Mouse (Mus musculus): ENCODE data around the gene Cd8a. TPM values are rescaled to one million over a fixed set of nuclear protein-coding genes. Genes with fewer than 3 reads are reported as not detected.

Cd8a gene
- polyA plus RNA-seq, 1 experiment from 2014 or later, result 1.6 TPM

- Histone ChIP-seq H3K27ac (no peak overlapping the region), H3K4me3 (replicated peaks; ENCODE audit: low read depth, low read length) (no peak overlapping the region), H3K36me3 (ENCODE audit: insufficient read depth, low read length) (no peaks in the 10 kb centered on the region), H3K9ac (ENCODE audit: low read depth, low read length) (no peak overlapping the region), H3K27me3 (ENCODE audit: insufficient read depth, low read length) (no peaks in the 10 kb centered on the region), H3K9me3 (replicated peaks; ENCODE audit: low read length) (no peaks in the 10 kb centered on the region), H3K4me2 (ENCODE audit: low read length) (no peak overlapping the region), H3K4me1 (replicated peaks; ENCODE audit: insufficient read depth, low read length) (no peaks in the 10 kb centered on the region)
- ATAC-seq (replicated peaks; ENCODE audit: low FRiP score, low read depth) (no peak), DNase-seq (ENCODE audit: low spot score) (no peak)
- 84% methylated on average over 3 of the region's 3 CpGs for WGBS
- TF ChIP-seq CTCF (IDR thresholded peaks at IDR 0.05; ENCODE audit: low read depth), result no peak
Observed at GRCm38 (mm10) chr6:71351201-71351600, 22.0 kb upstream of the Cd8a start.

DNA sequence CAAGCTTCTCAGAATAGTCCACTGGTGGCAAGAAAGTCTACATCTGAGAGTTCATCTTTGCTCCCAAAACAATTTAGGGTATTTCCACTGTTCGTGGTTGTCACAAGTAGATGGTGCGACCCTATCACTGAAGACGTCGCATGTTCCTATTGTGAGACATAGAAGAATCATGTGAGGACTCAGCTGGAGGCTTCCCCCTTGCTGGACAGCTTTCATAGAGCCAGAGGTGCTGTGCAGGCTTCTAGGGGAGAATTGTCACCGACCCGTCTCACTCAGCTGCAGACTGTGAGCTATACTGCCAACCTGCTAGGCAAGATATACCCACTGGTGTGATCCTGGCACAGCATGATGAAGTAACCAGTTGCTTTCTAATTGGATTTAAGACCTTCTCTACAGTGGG, 21.0 kb upstream of the Cd8a start:
- TF ChIP-seq CTCF (IDR thresholded peaks at IDR 0.05; ENCODE audit: low read depth), result no peak
- Histone ChIP-seq H3K27ac (no peak overlapping the region), H3K4me2 (ENCODE audit: low read length) (no peak overlapping the region), H3K27me3 (ENCODE audit: insufficient read depth, low read length) (no peaks in the 10 kb centered on the region), H3K4me3 (replicated peaks; ENCODE audit: low read depth, low read length) (no peak overlapping the region), H3K9ac (ENCODE audit: low read depth, low read length) (no peak overlapping the region), H3K9me3 (replicated peaks; ENCODE audit: low read length) (no peaks in the 10 kb centered on the region), H3K36me3 (ENCODE audit: insufficient read depth, low read length) (no peaks in the 10 kb centered on the region), H3K4me1 (replicated peaks; ENCODE audit: insufficient read depth, low read length) (no peaks in the 10 kb centered on the region)
- DNase-seq (ENCODE audit: low spot score) (no peak), ATAC-seq (replicated peaks; ENCODE audit: low FRiP score, low read depth) (no peak)
- 94% methylated on average over 6 of the region's 6 CpGs for WGBS

DNA sequence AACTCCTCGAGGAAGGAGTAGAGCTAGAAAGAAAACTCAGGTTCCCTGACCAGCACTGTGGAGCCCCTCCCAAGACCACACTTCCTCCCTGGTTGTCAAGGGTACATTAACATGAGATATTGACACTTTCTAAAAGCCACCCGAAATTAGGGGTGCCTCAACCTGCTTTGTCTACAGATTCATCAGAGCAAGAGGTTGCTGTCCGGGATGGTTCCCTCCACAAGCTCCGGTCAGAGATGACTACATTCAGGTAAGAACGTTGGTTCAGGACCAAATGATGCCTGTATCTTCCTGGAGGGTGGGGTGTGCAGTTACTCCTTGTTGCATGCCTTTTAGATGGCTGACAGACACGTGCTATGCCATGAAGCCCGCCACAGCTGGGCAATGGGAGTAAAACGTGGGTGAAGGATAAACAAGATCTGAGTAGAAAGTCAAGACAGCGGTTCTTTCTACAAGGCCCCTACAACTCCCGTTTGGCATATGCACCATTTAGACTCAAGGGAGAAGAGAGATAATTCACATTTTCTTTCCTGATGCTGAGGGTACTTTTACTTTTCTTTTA, 20.3 kb upstream of the Cd8a start:
- 81% methylated on average over 10 of the region's 10 CpGs for WGBS
- no peaks in the 10 kb centered on the region for H3K4me1 ChIP-seq (replicated peaks; ENCODE audit: insufficient read depth, low read length)

GRCm38 (mm10) chr6:71353722-71354121, 19.5 kb upstream of the Cd8a start:
- Histone ChIP-seq H3K4me2 (ENCODE audit: low read length) (no peak overlapping the region), H3K27me3 (ENCODE audit: insufficient read depth, low read length) (no peaks in the 10 kb centered on the region), H3K9ac (ENCODE audit: low read depth, low read length) (no peak overlapping the region), H3K36me3 (ENCODE audit: insufficient read depth, low read length) (no peaks in the 10 kb centered on the region), H3K4me1 (replicated peaks; ENCODE audit: insufficient read depth, low read length) (no peaks in the 10 kb centered on the region), H3K27ac (no peak overlapping the region), H3K4me3 (replicated peaks; ENCODE audit: low read depth, low read length) (no peak overlapping the region), H3K9me3 (replicated peaks; ENCODE audit: low read length) (no peaks in the 10 kb centered on the region)
- TF ChIP-seq CTCF (IDR thresholded peaks at IDR 0.05; ENCODE audit: low read depth), result no peak
- ATAC-seq (replicated peaks; ENCODE audit: low FRiP score, low read depth) (no peak), DNase-seq (ENCODE audit: low spot score) (no peak)
- 84% methylated on average over 2 of the region's 2 CpGs for WGBS

More for the DNA sequence above, 20.3 kb upstream of the Cd8a start:
- TF ChIP-seq CTCF (IDR thresholded peaks at IDR 0.05; ENCODE audit: low read depth), result no peak
- Histone ChIP-seq H3K27me3 (ENCODE audit: insufficient read depth, low read length) (no peaks in the 10 kb centered on the region), H3K9me3 (replicated peaks; ENCODE audit: low read length) (no peaks in the 10 kb centered on the region), H3K9ac (ENCODE audit: low read depth, low read length) (no peak overlapping the region), H3K4me2 (ENCODE audit: low read length) (no peak overlapping the region), H3K27ac (no peak overlapping the region), H3K36me3 (ENCODE audit: insufficient read depth, low read length) (no peaks in the 10 kb centered on the region), H3K4me3 (replicated peaks; ENCODE audit: low read depth, low read length) (no peak overlapping the region)
- DNase-seq (ENCODE audit: low spot score), result no peak
- no peak for ATAC-seq (replicated peaks; ENCODE audit: low FRiP score, low read depth)

DNA sequence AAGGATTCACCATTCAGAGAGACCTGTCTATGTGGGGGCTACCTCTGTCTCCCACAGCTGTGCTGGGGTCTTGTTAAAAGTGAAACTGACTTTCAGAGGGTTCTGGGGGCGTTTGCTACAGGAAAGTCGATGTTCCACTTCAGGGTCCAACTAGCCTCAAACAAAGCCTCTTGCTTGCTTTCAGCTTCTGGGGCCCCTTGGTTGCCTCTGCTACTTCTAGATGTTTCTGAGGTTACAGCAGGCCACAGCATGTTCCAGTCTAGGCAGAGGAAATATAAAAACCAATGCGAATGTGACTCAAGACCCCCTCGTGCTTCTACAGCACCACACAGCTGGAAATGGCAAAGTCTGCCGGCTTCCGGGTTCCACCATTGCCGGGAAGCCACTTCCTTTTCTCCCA, 15.7 kb upstream of the Cd8a start:
- Histone ChIP-seq H3K27ac (no peak overlapping the region), H3K27me3 (ENCODE audit: insufficient read depth, low read length) (no peaks in the 10 kb centered on the region), H3K9ac (ENCODE audit: low read depth, low read length) (no peak overlapping the region), H3K9me3 (replicated peaks; ENCODE audit: low read length) (no peaks in the 10 kb centered on the region), H3K4me2 (ENCODE audit: low read length) (no peak overlapping the region), H3K4me1 (replicated peaks; ENCODE audit: insufficient read depth, low read length) (no peaks in the 10 kb centered on the region), H3K4me3 (replicated peaks; ENCODE audit: low read depth, low read length) (no peak overlapping the region), H3K36me3 (ENCODE audit: insufficient read depth, low read length) (no peaks in the 10 kb centered on the region)
- 84% methylated on average over 7 of the region's 7 CpGs for WGBS
- DNase-seq (ENCODE audit: low spot score), result no peak
- TF ChIP-seq CTCF (IDR thresholded peaks at IDR 0.05; ENCODE audit: low read depth), result no peak
- no peak for ATAC-seq (replicated peaks; ENCODE audit: low FRiP score, low read depth)

DNA sequence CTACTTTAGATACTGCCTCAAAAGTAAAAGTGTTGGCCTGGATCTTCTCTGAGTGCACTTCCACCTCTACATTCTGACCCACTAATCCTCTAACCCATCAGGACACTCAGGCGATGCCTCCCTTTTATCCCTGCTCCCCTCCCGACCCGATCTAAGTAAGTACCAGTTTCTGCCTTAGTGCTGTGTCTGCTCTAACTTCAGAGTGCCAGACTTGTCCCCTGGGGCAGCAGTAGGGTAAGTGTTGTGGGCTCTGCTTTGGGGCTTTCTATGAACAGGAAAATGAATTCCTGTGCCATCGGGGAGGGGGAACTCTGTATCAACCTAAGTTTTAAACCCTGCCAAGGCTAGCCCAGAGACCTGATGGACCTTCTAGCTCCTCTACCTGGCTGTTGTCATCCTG, 13.0 kb upstream of the Cd8a start:
- no peaks in the 10 kb centered on the region for H3K27me3 ChIP-seq (ENCODE audit: insufficient read depth, low read length)
- no peaks in the 10 kb centered on the region for H3K36me3 ChIP-seq (ENCODE audit: insufficient read depth, low read length)
- no peak overlapping the region for H3K4me2 ChIP-seq (ENCODE audit: low read length)
- no peak overlapping the region for H3K9ac ChIP-seq (ENCODE audit: low read depth, low read length)
- WGBS, result 91% methylated on average over 4 of the region's 4 CpGs
- ATAC-seq (replicated peaks; ENCODE audit: low FRiP score, low read depth) (no peak), DNase-seq (ENCODE audit: low spot score) (no peak)
- H3K9me3 ChIP-seq (replicated peaks; ENCODE audit: low read length), result no peaks in the 10 kb centered on the region
- H3K4me1 ChIP-seq (replicated peaks; ENCODE audit: insufficient read depth, low read length), result no peaks in the 10 kb centered on the region
- H3K4me3 ChIP-seq (replicated peaks; ENCODE audit: low read depth, low read length), result no peak overlapping the region
- no peak overlapping the region for H3K27ac ChIP-seq
- TF ChIP-seq CTCF (IDR thresholded peaks at IDR 0.05; ENCODE audit: low read depth), result no peak

GRCm38 (mm10) chr6:71360751-71361150, 12.5 kb upstream of the Cd8a start:
- WGBS, result 62% methylated on average over 5 of the region's 5 CpGs
- no peak for TF ChIP-seq CTCF (IDR thresholded peaks at IDR 0.05; ENCODE audit: low read depth)
- no peaks in the 10 kb centered on the region for H3K9me3 ChIP-seq (replicated peaks; ENCODE audit: low read length)
- no peaks in the 10 kb centered on the region for H3K27me3 ChIP-seq (ENCODE audit: insufficient read depth, low read length)
- ATAC-seq (replicated peaks; ENCODE audit: low FRiP score, low read depth), result no peak
- no peaks in the 10 kb centered on the region for H3K36me3 ChIP-seq (ENCODE audit: insufficient read depth, low read length)
- no peaks in the 10 kb centered on the region for H3K4me1 ChIP-seq (replicated peaks; ENCODE audit: insufficient read depth, low read length)
- H3K9ac ChIP-seq (ENCODE audit: low read depth, low read length), result no peak overlapping the region
- H3K4me2 ChIP-seq (ENCODE audit: low read length), result no peak overlapping the region
- no peak overlapping the region for H3K27ac ChIP-seq
- no peak for DNase-seq (ENCODE audit: low spot score)
- no peak overlapping the region for H3K4me3 ChIP-seq (replicated peaks; ENCODE audit: low read depth, low read length)
